Mouse (Mus musculus): ENCODE results near the gene B3gat1. TPM values are rescaled to one million over a fixed set of nuclear protein-coding genes. Genes with fewer than 3 reads are reported as not detected.

The B3gat1 gene
- total RNA-seq, 4 experiments from 2014 or later, result 169 to 190 (median 171) TPM

GRCm38 (mm10) chr9:26776122-26776902, 42.8 kb downstream of the B3gat1 start:
- DNase-seq (ENCODE audit: low spot score in 2 of 2), result no peak

- no peak for DNase-seq (ENCODE audit: low spot score in 2 of 2)
These were observed 44.9 kb downstream of the B3gat1 start for GRCm38 (mm10) chr9:26778421-26778820.

DNA sequence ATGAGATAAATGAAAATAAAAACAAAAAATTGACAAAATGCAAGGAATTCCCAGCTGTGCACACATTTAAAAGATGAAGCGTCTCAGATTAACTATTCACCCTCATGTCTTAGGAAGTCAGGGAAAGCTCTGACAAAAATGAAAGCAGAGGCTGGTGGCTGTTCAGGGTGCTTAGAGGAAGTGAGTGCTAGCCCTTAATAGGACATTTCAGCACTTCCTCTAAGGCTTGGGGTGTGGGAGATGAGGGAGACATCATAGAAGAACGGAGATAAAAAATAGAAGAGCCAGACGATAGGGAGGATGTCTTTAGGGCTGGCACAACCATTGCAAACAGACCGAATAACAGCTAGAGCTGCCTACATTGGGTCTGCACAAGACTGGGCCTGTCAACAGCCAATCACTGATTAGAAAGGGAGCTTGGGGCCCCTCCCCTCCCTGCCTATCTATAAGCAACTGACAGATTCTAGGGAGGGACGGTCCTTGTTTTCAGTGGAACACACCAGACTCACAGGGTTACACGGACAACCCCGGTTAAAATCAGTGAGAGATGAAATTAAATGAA, 50.0 kb downstream of the B3gat1 start:
- no peak for DNase-seq (ENCODE audit: low spot score in 2 of 2)

DNA sequence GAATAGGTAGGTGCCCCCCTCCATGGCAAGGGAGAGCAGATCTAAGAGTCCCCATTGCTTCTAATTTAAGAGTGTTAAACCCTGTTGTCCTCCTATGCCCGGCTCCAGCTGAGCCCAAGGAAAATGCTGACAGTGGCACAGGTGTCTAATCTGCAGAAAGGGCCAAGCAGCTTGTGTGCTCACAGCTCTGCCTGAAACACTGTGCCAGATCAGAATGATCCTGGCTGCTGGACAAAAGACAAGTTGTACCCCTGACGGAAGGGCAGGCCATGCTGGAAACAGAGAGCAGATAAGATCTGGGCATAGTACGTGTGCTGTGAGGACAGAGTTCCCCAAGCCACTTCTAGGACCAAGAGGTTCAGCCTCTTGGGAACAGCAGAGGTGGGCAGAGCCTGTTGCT, 59.3 kb downstream of the B3gat1 start:
- no peak for DNase-seq (ENCODE audit: low spot score in 2 of 2)

GRCm38 (mm10) chr9:26798205-26798604, 64.7 kb downstream of the B3gat1 start:
- DNase-seq (ENCODE audit: low spot score in 2 of 2), result no peak

- no peak for DNase-seq (ENCODE audit: low spot score in 2 of 2)
These were observed 65.2 kb downstream of the B3gat1 start for GRCm38 (mm10) chr9:26798731-26799130.

DNA sequence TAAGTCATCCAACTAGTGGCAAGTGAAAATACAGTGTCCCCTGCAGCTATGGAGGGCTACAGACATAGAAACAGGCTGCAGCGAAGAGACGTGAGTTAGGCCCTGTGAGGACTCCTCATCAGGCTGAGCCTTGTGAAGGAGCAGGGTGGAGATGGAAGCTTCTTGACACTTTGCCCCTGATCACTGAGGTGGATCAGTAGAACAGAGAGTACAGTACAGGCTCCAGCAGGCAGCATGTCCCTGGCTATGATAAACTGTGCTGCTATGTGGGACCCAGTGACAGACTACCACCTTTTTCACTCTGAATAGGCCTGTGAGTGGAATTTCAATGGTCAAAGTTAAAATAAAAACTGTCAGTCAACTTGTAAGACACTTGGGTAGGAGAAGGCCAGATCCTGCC, 66.8 kb downstream of the B3gat1 start:
- DNase-seq (ENCODE audit: low spot score in 2 of 2), result no peak

GRCm38 (mm10) chr9:26804321-26804720, 70.8 kb downstream of the B3gat1 start:
- no peak for DNase-seq (ENCODE audit: low spot score in 2 of 2)

- DNase-seq (ENCODE audit: low spot score in 2 of 2), result peak; percentile 39 to 83
These were observed 72.6 kb downstream of the B3gat1 start, which contains the start of gene Glb1l2 for GRCm38 (mm10) chr9:26805935-26806666. TSS of gene Glb1l2 (minus strand) at chr9:26806468.

GRCm38 (mm10) chr9:26808735-26809134, 75.2 kb downstream of the B3gat1 start:
- DNase-seq (ENCODE audit: low spot score in 2 of 2), result no peak

Other genes starting within 250 kb of the B3gat1 start
- under 1 TPM; 0.20 to 0.95 (median 0.42) TPM for gene Glb1l2, start 72.7 kb downstream of the B3gat1 start, total RNA-seq (2022)
- gene Glb1l3, start 127.2 kb downstream of the B3gat1 start, total RNA-seq (2022), result not detected
- not detected for gene Gm1110, start 189.4 kb downstream of the B3gat1 start, total RNA-seq (2022)